Mouse (Mus musculus) yolk sac, embryonic 10.5 days (tissue): ENCODE results near the gene Man2a1.

Experiments used
- DNase-seq: peaks from one replicate; pipeline ENCODE4 v3.0.0-alpha.2; 2017; ENCODE audit warnings: low spot score

The Man2a1 gene

DNA sequence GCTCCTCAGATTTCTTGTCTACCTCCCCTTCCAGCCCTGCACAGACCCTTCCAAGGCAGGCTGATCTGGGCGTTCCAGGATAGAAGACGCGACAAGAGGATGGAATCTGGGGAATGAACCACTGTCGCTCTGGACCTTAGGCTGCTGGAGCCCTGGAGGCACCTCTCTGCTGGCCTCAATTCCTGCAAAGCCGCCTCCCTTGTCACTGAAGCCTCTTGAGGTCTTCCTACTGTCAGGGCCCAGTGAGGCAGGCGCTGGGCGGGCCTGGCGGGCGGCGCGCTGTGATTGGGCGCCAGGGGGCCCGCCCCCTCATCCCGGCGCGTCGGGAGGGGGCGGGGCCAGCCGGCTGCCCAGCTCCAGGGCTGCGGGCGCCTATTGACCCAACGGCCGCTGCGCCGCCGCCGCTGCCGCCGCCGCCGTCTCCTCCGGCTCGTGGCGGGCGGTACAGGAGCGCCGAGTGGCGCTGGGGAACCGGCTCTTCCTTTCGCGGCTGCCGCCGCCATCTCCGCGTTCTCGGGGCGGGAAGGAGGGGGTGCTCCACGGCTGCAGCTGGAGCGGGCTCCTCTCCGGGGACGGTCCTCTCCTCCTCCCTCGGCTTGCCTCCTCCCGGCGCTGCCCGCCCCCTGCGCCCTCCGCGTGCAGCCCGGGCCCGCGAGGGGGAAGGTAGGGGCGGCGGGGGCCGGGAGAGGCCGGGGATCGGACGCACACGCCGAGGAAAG, at the start of gene Man2a1:
TSS of gene Man2a1 (plus strand) at position 365 of the 719 bp plus-strand sequence.
- DNase-seq: peak; percentile 86

DNA sequence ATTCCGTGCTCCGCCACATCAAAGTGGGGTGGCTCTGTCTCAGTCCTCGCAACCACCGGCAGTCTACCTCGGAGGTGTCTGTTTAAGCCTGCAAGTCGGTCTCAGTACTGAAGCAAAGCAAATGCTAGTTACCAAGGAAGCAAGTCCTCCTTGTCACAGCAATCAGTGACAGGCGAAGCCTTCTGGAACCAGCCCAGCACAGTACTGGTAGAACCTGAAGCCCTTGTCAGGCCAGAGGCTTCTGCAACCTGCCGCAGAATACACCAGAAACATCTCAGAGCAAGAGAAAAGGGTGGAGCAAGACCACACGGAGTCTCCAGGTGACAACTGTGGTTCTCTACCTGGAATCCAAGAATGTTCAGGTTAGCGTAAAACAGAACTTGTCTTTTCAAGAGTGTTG, 47.2 kb upstream of the Man2a1 start:
- DNase-seq: no peak

DNA sequence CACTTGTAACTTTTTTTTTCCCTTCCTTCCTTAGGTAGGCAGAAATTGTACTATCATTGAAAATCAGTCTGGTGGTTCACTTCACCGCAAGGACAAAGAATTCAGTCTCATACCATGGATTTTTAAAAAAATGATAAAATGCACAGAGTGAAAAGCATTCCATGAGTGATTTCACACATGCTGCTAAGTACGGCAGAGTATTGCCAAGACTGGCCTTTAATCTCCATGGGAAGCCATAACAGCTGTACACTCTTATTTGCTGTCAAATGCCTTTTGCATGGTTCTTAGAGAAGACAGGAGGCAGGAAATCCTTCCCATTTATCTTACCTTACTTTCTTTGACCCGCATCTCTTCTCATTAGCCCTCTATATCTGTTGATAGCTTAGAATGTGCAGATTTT, 45.6 kb upstream of the Man2a1 start:
- no peak for DNase-seq

DNA sequence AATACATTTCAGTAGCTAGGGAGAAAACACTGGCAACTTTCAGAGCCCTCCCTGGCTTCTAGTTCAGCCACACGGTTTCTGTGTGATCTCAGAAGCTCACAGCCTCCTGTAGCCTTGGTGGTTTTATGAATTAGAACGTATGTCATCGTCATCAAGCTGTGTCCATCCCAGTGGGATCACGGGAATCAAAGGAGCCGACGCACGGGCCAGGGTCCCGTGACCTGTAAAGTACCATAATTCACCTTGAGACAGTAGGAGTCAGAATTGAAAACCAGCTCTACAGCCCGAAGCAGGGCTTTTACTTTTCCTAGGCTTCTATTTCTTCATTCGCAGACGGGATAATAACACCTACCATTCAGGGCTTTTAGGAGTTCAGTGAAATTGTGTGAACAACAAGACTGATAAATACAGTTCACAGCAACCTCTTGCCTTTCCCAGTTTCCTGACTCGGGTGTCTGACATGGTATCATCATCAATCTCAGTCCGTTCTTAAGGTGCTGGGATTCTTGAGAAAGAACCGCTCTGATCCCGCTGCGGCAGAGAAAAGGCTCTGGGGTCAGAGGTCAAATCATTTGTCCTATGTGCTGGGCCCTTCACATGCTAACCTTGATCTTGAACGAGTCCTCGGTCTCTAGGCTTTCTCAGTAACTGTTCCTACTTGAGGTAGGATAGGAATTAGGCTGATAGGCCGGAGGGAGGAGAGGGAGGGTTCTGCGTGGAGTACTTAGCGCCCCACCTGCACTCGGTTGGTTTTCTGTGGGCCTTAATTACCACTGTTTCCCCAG, 43.7 kb upstream of the Man2a1 start:
- no peak for DNase-seq

DNA sequence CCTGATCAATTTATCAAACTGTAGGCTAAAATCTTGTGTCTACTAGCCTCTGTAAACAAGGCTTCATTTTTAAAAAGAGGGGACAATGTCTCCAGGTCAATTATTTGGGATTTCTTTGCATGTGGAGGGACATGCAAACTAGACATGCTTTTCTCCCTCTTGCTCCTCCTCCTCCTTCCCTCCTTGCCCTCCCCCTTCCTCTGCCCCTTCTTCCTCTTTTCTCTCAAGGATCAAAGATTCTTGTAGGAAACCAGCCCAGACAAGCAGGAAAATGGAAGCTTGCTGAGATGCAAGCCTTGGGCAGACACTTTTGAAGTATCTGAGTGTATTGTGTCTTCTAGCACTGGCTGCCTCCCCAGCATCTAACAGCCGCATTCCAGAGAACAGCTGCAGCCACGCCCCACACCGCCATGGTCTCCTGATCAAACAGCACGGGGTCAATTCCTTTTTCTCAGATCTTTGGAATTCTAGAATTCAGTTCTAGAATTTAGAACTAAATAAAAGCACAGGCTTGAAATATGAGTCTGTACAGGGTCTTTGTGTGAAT, 41.5 kb upstream of the Man2a1 start:
- peak; percentile 26 for DNase-seq

DNA sequence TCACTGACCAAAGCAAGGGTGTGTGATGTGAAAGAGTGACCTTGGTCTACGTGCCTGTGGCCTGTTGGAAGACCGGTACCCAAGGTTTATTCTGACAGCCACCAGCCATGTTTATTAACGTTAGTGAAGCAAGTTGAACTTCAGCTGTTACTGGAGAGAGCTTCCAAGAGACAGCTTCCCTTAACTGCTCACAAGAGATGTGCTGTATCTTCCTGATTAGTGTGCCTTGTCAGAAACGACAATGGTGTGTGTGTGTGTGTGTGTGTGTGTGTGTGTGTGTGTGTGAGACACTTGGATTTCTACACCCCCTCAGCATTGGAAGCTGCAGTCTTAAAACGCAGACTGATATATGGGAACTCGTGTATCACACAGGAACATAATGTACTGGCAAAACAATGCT, 34.1 kb upstream of the Man2a1 start:
- no peak for DNase-seq

DNA sequence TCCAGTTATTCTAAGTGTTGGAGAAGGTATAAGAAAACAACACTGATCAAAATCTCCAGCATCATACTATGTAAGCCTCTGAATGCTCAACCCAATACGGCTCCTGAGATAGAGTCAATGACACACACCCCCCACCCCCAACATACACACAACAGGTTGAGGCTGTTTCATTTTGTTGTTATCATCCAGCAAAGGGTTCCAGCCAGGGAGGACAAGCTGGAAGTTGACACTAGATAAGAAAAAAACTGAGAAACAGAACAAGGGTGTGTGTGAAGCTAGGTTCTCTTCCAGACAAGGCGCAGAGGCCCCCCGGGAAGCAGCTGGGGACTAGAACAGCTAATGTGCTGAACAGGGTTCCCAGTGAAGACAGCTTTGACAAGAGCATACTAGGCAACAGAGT, 33.0 kb upstream of the Man2a1 start:
- no peak for DNase-seq

DNA sequence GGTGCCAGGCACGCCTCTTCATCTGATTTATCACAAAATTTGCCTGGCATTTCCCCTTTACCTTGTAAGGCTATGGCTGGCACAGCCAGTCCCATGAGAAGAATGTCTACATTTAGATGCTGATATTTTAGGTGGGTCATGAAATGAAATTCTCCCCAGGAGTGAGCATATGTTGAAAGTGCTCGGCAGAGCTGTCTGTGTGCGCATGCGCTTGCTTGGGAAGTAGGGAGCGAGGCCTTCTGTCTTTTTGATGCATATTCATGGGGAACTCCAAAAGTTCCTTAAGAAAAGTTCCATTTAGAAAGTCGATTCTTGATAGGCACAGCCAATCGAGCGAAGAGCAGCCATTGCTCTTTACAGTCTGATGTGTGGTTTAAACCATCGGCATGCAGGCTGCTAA, 26.6 kb upstream of the Man2a1 start:
- DNase-seq: no peak

DNA sequence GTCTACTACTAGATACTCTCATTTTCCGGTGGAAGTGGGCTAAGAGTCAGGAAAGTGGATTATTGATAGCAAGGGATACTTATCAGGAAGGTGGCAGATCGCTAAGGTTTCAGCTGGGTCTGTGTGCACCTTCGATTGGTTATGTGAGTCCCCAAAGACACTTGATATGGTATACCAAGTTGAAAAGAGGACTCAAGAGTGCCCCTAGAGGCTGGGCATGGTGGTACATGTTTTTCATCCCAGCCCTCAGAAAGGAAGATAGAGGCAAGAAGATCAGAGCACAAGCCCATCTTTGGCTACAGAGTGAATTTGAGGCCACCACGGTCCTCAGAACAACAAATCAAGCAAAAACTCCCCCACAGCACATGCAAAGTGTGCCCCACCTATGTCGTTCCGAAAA, 25.3 kb upstream of the Man2a1 start:
- no peak for DNase-seq

DNA sequence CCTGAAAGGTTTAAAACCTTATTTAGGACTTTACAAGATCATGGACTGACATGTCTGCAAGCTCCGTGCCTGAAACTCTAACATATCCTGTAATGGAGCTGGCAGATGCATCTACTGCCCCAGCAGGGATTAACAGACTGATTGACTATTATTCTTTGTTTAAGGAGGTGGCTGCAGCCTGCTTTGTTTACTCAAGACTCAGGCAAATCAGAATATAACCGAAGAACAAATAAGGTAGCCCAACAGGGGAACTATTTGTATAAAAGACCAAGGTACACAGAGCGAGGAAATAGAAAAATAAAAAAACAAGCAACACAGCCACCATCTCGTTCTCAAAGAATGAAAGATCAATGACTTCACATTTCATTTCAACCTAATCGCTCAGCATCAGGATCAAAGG, 23.1 kb upstream of the Man2a1 start:
- no peak for DNase-seq

DNA sequence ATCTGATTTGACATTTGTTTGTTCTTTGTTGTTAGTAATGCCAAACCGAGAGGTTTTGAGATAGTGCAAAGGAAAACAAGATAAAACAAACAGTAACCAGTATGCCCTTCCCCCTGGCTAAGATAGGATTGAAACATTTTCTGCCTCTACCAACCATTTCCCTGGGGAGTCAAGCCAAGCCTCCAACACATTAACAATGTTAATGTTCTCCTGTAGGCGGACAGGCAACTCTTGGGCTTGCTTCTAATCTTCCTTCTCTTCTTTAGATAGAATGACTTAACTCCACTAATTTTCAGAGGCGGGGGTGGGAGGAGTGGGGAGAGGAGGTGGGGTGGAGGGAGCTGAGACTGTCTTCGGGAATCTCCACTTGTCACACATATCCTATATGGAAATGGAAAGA, 22.2 kb upstream of the Man2a1 start:
- no peak for DNase-seq

DNA sequence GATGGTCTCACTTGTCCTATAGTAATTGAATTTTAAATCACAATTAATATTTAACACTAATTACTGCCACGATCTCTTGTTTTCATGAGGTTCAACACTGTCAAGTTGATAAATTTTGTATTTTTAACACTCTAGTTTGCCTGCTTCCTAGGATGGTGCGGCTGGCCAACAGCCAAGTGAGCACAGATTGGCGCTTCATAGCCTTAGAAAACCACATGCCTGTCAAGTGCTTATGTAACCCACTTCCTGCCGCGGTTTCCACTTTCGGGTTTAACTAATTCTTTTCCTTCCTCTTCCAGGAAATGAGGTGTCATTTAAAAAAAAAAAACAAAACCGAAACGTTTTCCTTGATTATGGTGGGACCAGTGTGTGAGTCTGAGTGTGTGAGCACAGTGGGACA, 20.8 kb upstream of the Man2a1 start:
- DNase-seq: no peak

DNA sequence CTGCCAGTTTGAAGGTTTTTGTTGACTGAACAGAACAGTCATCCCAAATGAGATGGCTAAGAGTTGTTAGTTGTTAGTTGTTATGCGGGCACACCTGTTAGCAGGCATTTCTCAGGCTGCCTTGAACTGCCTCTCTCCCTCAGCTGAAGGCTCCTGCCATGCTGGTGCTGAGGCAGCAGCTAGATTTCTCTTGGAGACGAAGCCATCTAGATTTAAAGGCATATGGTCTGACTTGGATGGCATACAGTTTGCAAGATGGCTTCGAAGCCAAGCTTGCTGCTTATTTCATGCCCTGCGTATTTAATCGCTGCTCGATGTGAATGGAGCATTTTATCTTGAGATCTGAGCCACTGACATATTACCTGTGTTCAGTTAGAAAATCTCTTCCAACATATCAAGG, 19.4 kb upstream of the Man2a1 start:
- DNase-seq: no peak

DNA sequence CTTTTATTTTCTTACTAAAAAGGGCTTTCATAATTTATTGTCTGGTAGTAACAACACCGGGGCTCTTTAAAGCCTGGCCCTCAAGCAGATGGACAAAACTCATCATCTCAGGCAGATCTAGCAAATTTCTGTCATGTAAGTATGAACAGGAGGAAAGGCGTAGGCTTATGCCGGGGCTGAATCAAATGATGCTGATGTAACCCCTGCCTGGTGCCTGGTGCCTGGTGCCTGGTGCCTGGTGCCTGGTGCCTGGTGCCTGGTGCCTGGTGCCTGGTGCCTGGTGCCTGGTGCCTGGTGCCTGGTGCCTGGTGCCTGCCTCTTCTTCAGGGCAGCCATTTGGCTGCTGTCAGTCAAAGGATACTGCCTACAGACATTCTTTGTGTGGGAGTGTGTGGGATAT, 18.6 kb upstream of the Man2a1 start:
- DNase-seq: no peak

DNA sequence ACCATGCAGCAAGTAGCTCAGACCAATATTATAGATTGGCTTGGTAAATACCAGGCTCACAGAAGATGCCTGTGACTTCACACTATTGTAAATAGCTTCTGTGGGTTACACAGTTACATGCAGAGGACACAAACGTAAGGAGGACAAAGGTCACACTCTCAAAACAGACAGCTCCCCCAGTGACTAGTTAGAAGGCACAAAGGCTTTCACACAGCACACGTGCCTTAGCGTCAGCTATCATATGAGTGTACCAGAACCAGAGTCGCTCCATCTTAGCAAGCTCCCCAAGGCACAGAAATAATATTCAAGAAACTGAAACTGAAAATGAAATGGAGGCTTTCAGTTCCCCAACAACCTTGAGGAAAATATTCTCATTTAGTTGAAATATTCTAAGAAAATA, 10.1 kb upstream of the Man2a1 start:
- peak; percentile 27 for DNase-seq

DNA sequence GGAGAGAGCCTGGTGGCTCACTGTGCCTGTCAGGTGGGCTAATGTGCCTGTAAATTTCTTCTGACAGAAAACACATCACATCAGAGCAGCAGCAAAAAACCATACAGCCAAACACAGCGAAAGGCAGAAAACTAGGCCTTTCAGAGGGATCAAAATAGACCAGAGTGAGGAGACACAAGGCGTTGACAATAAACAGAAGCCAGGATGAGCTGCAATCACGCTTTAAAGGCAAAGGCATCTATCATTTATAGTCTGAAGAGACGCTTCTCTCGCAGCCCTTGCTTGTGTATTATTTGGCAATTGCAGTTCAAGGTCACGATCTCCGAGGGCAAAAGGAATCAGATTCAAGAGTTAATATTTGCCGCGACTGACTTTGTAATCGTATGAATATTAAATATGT, 9.2 kb upstream of the Man2a1 start:
- no peak for DNase-seq

DNA sequence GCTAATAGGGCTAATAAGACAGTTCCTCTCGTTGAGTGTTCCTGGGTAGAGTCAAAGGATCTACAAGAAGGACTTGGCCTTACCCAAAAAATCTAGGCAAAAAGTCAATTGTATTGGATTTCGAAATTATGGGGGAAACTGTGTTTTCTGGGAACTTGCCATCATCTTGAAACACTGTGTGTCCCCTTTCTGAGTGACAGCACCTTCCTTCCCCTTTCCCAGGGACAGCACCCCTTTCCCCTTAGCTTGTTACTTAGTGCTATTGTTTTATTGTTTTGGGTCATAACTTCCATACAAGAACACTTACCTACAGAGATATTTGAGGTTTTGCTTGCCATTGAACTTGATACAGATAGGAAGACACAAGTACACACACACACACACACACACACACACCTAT, 8.2 kb upstream of the Man2a1 start:
- DNase-seq: no peak

DNA sequence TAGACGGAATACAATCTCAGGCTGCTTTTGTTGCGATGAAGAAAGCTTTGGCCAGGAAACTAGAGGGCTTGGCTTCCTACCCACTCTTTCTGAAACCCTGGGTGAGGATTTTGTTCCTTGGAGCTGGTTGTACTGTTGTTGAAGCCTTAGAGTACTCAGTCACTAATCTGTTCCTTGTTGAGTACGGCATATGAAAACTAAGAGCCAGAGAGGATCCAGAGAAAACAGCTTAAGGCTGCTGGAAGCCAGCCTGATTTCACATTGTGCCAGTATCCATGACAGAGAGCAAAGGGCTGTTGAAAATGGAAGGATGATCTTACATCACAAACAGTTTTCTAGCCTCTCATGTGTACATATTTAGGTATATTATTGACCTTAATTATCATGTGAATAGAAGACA, 7.7 kb upstream of the Man2a1 start:
- no peak for DNase-seq

DNA sequence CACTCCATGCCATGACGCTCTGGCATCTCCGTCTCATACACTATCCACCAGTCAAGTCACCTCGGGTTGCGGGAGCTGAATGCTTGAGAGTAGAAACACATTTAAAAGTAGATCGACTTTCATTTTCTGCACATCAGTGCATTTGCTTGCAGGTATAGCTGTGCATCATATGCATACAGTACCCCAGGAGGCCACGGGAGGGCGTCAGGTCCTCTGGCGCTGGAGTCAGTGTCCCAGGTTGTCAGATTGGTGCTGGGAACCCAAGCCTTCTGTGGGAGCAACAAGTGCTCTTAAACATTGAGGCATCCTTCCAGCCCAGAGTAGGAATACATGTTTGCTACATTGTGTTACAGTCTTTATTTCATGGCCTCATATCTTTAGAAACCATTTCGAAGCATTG, 2.8 kb upstream of the Man2a1 start:
- DNase-seq: no peak

DNA sequence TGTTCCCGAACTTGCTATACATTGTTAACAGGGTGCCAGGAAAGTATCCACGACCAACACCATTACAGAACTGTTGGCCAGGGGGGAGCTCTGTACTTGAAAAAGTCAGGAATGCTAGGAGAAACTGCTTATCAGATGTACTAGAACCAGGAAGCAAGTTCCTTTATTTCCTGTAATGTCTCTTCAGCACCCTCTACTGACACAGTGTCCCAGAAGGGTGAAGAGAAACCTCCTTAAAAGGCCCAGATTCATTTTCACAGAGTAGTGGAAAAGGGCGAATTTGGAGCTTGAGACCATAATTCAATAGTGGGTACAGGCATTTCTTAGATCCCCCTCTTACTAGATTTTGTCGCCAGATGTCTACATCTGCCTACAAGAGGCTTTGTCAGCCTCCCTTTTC, 620 bp upstream of the Man2a1 start:
- DNase-seq: peak; percentile 19

DNA sequence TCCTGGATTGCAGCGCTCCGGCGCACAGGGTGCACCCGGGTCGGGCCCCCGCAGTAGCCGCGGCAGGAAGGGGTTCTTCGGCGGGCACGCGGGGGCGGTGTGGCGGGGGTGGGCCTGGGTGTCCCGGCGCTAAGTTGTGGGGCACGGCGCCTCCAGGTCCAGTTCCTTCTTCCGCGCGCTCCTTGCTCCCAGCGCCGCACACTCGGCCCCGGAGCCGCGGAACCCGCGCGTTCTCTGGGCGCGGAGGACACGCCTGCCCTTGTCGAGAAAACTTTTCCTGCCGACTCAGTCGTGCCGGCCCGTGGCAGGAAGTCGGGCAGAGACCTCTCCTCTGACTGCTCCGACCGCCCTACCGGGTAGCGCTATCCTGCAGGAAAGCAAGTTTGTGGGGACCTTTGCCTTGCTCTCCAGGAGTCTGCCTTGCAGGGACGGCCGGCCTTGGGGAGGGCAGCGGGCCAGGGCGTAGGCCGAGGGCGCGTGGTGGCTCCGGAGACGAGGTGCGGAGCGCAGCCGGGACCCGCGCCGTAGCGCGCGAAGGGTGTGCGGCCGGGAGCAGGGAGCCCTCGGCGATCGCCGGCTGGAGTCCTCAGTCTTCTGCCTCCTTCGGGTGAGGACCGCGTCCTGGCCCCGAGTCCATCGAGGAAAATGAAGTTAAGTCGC, 685 bp downstream of the Man2a1 start:
- DNase-seq: peak; percentile 57

DNA sequence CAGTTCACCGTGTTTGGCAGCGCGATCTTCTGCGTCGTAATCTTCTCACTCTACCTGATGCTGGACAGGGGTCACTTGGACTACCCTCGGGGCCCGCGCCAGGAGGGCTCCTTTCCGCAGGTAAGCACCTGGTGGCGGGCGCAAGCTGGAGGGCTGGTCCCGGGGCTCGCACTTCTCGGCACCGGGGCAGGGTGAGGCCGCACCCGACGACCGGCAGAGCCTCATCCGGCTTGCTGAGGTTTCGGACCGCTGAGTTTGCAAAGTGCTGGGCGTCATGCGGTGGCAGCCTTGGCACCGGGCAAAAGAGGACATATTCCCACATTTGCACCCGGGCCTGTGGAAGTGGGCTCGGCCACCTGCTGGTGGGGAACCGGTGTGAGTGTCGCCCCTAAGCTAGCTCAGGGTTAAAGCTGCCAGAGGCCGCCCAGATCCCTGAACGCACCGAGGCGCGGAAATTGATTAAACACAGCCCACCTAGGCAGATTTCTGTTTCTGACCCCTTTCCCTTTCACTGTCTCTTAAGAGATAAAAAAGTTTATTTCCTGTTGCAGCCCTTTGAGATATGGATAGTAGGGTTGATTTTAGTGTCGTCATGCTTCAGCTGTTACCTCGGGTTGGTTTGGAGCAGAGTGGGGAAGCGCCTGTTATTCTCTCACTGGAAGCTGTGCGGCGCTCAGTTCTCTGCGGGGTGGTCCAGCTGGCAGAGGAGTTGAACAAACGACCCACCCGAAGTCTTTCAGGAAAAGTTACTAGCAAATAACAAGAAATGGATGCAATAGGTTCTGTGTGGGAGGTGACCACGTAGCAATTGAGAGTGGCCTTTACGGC, 1.4 kb downstream of the Man2a1 start:
- peak; percentile 27 for DNase-seq
